ENCODE assay signal across 27 mouse cellular contexts in genomic region chr13:34602757-34603156, GRCm38 (mm10). TPM values are rescaled to one million over a fixed set of nuclear protein-coding genes. Genes with fewer than 3 reads are reported as not detected.
DNase-seq lines count a peak whose midpoint lies in the region; ATAC-seq and TF ChIP-seq lines count a peak whose summit lies in the region.
"Had no signal": no experiment of that assay in that cellular context is flagged by ENCODE, and none has a peak within 500 bp of the region (broad histone marks: within the 10 kb centered on the region; RNA-seq: fewer than 3 reads in every experiment).

No protein-coding gene starts in this region.

- no peaks in the 10 kb centered on the region for H3K36me3 ChIP-seq in heart, embryonic 14.5 days (ENCODE audit: control insufficient read depth, insufficient read depth, low read length)
- H3K36me3 ChIP-seq in heart, postnatal 0 days (replicated peaks; ENCODE audit: control insufficient read depth, insufficient read depth, low read length): no peaks in the 10 kb centered on the region
- H3K36me3 ChIP-seq in lung, embryonic 16.5 days (ENCODE audit: control insufficient read depth, insufficient read depth, low read length): no peaks in the 10 kb centered on the region
- H3K36me3 ChIP-seq: embryonic facial prominence, embryonic 12.5 days; embryonic facial prominence, embryonic 15.5 days; hindbrain, embryonic 12.5 days; hindbrain, embryonic 15.5 days had no signal

- no peak for TF ChIP-seq EP300 in heart, postnatal 0 days (IDR thresholded peaks at IDR 0.05; ENCODE audit: low read depth)

- no peak overlapping the region for H3K9ac ChIP-seq in heart, embryonic 14.5 days (ENCODE audit: low read length)
- no peak overlapping the region for H3K9ac ChIP-seq in heart, postnatal 0 days (replicated peaks; ENCODE audit: low read depth, low read length)
- H3K9ac ChIP-seq in lung, embryonic 16.5 days (ENCODE audit: low read length): no peak overlapping the region
- H3K9ac ChIP-seq: embryonic facial prominence, embryonic 12.5 days; embryonic facial prominence, embryonic 15.5 days; forebrain, postnatal 0 days; hindbrain, embryonic 12.5 days; hindbrain, embryonic 15.5 days had no signal

- no peak overlapping the region for H3K4me2 ChIP-seq in heart, embryonic 14.5 days (ENCODE audit: low read length)
- H3K4me2 ChIP-seq in heart, postnatal 0 days (ENCODE audit: low read depth, low read length): no peak overlapping the region
- no peak overlapping the region for H3K4me2 ChIP-seq in lung, embryonic 16.5 days (ENCODE audit: low read depth, low read length)
- H3K4me2 ChIP-seq: embryonic facial prominence, embryonic 12.5 days; embryonic facial prominence, embryonic 15.5 days; hindbrain, embryonic 12.5 days; hindbrain, embryonic 15.5 days had no signal

- intact Hi-C loops in heart, postnatal 10 days (cut with DNase I): no loop called here

- H3K9me3 ChIP-seq in heart, embryonic 14.5 days (ENCODE audit: control insufficient read depth, low read length): no peaks in the 10 kb centered on the region
- H3K9me3 ChIP-seq in heart, postnatal 0 days (replicated peaks; ENCODE audit: control insufficient read depth, low read length): no peaks in the 10 kb centered on the region
- H3K9me3 ChIP-seq in lung, embryonic 16.5 days (ENCODE audit: control insufficient read depth, low read length): no peaks in the 10 kb centered on the region
- H3K9me3 ChIP-seq: embryonic facial prominence, embryonic 12.5 days; embryonic facial prominence, embryonic 15.5 days; hindbrain, embryonic 12.5 days; hindbrain, embryonic 15.5 days had no signal

- DNase-seq in heart, adult 9 months (ENCODE audit: low spot score in 2 of 2): no peak
- DNase-seq in heart, postnatal 0 days (ENCODE audit: low spot score): peak; percentile 27
- DNase-seq in heart, postnatal 10 days: no peak
- DNase-seq in lung, postnatal 10 days: no peak
- DNase-seq: adrenal gland, adult 2 months; adrenal gland, postnatal 14 days; cerebellum, adult 11 months; cerebellum, adult 2 months; cerebellum, adult 9-11 months; cerebellum, postnatal 25 days; forebrain, postnatal 0 days; gastrocnemius, adult 2 months; gastrocnemius, postnatal 14 days; heart, adult 11 months; heart, postnatal 14 days had no signal

- 22% methylated on average over 2 of the region's 2 CpGs for WGBS in heart, embryonic 14.5 days
- WGBS in heart, postnatal 0 days: 31% methylated on average over 2 of the region's 2 CpGs
- WGBS in lung, embryonic 16.5 days: 12% methylated on average over 2 of the region's 2 CpGs

- TF ChIP-seq CTCF in heart, postnatal 0 days (IDR thresholded peaks at IDR 0.05; ENCODE audit: low read depth): no peak

- H3K4me1 ChIP-seq in heart, embryonic 14.5 days (ENCODE audit: control insufficient read depth in 2 of 2, insufficient read depth in 2 of 2, low read length in 2 of 2): no peaks in the 10 kb centered on the region
- H3K4me1 ChIP-seq in heart, postnatal 0 days (ENCODE audit: control insufficient read depth, insufficient read depth): no peaks in the 10 kb centered on the region
- H3K4me1 ChIP-seq in lung, embryonic 16.5 days (replicated peaks; ENCODE audit: control insufficient read depth, insufficient read depth, low read length): no peaks in the 10 kb centered on the region
- H3K4me1 ChIP-seq: embryonic facial prominence, embryonic 12.5 days; embryonic facial prominence, embryonic 15.5 days had no signal

- no peaks in the 10 kb centered on the region for H3K27me3 ChIP-seq in heart, embryonic 14.5 days (ENCODE audit: control insufficient read depth, insufficient read depth, low read length)
- H3K27me3 ChIP-seq in heart, postnatal 0 days (ENCODE audit: control insufficient read depth, insufficient read depth, low read length): no peaks in the 10 kb centered on the region
- H3K27me3 ChIP-seq in lung, embryonic 16.5 days (ENCODE audit: control insufficient read depth, insufficient read depth, low read depth, low read length): no peaks in the 10 kb centered on the region
- H3K27me3 ChIP-seq: embryonic facial prominence, embryonic 12.5 days; embryonic facial prominence, embryonic 15.5 days; hindbrain, embryonic 12.5 days; hindbrain, embryonic 15.5 days had no signal

- H3K27ac ChIP-seq in heart, embryonic 14.5 days (replicated peaks in 1 of 2; ENCODE audit: control insufficient read depth in 1 of 2, insufficient read depth in 1 of 2, low read depth in 2 of 2, low read length in 2 of 2): no peak overlapping the region
- no peak overlapping the region for H3K27ac ChIP-seq in heart, postnatal 0 days (ENCODE audit: low read depth)
- no peak overlapping the region for H3K27ac ChIP-seq in lung, embryonic 16.5 days (ENCODE audit: low read length)
- H3K27ac ChIP-seq: embryonic facial prominence, embryonic 12.5 days; embryonic facial prominence, embryonic 15.5 days; gastrocnemius, adult 2 months; hindbrain, embryonic 12.5 days; hindbrain, embryonic 15.5 days had no signal

- no peak overlapping the region for H3K4me3 ChIP-seq in heart, embryonic 14.5 days (ENCODE audit: control insufficient read depth in 1 of 2, insufficient read depth in 1 of 2, low read depth in 1 of 2, low read length in 2 of 2)
- no peak overlapping the region for H3K4me3 ChIP-seq in heart, postnatal 0 days (ENCODE audit: low read depth, low read length)
- H3K4me3 ChIP-seq in lung, embryonic 16.5 days (ENCODE audit: low read length): no peak overlapping the region
- H3K4me3 ChIP-seq: embryonic facial prominence, embryonic 12.5 days; embryonic facial prominence, embryonic 15.5 days; gastrocnemius, adult 2 months; hindbrain, embryonic 12.5 days; hindbrain, embryonic 15.5 days had no signal

- ATAC-seq in heart, embryonic 14.5 days (ENCODE audit: insufficient number of reproducible peaks, insufficient read depth, low FRiP score, low read depth): peak; percentile 79
- ATAC-seq in heart, postnatal 0 days (ENCODE audit: insufficient read depth, low read depth): peak; percentile 17; the same call in 1 of the 2 replicates
- ATAC-seq in lung, embryonic 16.5 days (ENCODE audit: low read depth): peak; percentile 67
- ATAC-seq: CD4-positive, CD25-positive, alpha-beta regulatory T cell, adult 4 months; forebrain, embryonic 14.5 days; forebrain, postnatal 0 days; intestine, postnatal 0 days had no signal

RNA-seq across cellular contexts. Expression of gene Pxdc1, which starts 50.5 kb away (rescaled TPM):
- 22.7 and 27.8 TPM in 2 replicates for polyA plus RNA-seq in heart, embryonic 14.5 days (2014; fragmentation: Nextera tagmentation; extraction: Ambion mirVana)
- total RNA-seq in heart, postnatal 0 days (2014; rRNA removed; ENCODE audit: low replicate concordance): 29.5 and 31.2 TPM in 2 replicates
- polyA plus RNA-seq in heart, postnatal 0 days (2015; fragmentation: Nextera tagmentation; extraction: Ambion mirVana): 15.9 and 16.5 TPM in 2 replicates
- total RNA-seq in heart, postnatal 10 days (2021): 10 to 100 TPM; 18.2 to 24.3 TPM
- 6.2 and 9.0 TPM in 2 replicates for polyA plus RNA-seq in lung, embryonic 16.5 days (2015; fragmentation: Nextera tagmentation; extraction: Ambion mirVana)
- total RNA-seq: common myeloid progenitor, adult 5-6 weeks; hematopoietic stem cell, adult 5-6 weeks; MEL had no signal

Comparison
In these comparisons a context has a peak if more than half of its experiments do, and no peak if none do; other contexts are left out.
1. ATAC-seq: peak in every context shown above with its lines; median percentile 79 in heart, embryonic 14.5 days; 67 in lung, embryonic 16.5 days; 17 in heart, postnatal 0 days.